Mouse (Mus musculus) kidney, embryonic 16.5 days (tissue): ENCODE data around the gene Zeb2. TPM values are rescaled to one million over a fixed set of nuclear protein-coding genes. Genes with fewer than 3 reads are reported as not detected.
A peak's percentile ranks its signal among the peaks of the same experiment; 100 is the strongest.

Source experiments
- ATAC-seq: fragments of 200-750 bp; cut with Nextera tagmentation; 2 replicates; pipeline ENCODE4 v1.8.0; 2017; ENCODE audit warnings: moderate TSS enrichment; ENCODE audit not compliant: low FRiP score, low TSS enrichment
- H3K27ac ChIP-seq: fragments of 300-500 bp; sonication (generic); 2 replicates; pipeline ENCODE4 v1.5.1; 2014; ENCODE audit warnings: low read length
- H3K27me3 ChIP-seq: fragments of 300-500 bp; sonication (generic); 2 replicates; pipeline ENCODE4 v1.6.1; 2014; ENCODE audit warnings: low read length, control low read depth, mixed read lengths; ENCODE audit not compliant: insufficient read depth
- H3K36me3 ChIP-seq: fragments of 300-500 bp; sonication (generic); 2 replicates; pipeline ENCODE4 v1.6.1; 2014; ENCODE audit warnings: low read length, control low read depth, mixed read lengths; ENCODE audit not compliant: insufficient read depth
- H3K4me1 ChIP-seq: fragments of 300-500 bp; sonication (generic); 2 replicates; pipeline ENCODE4 v1.6.1; 2014; ENCODE audit warnings: low read length, control low read depth, mixed read lengths; ENCODE audit not compliant: insufficient read depth
- H3K4me2 ChIP-seq: fragments of 300-500 bp; sonication (generic); replicated peaks from 2 replicates; pipeline ENCODE4 v1.6.1; 2014; ENCODE audit warnings: low read depth, low read length
- H3K4me3 ChIP-seq: fragments of 300-500 bp; sonication (generic); 2 replicates; pipeline ENCODE4 v1.5.1; 2014; ENCODE audit warnings: mild to moderate bottlenecking, low read length
- H3K9ac ChIP-seq: fragments of 300-500 bp; sonication (generic); replicated peaks from 2 replicates; pipeline ENCODE4 v1.6.1; 2014; ENCODE audit warnings: low read length
- H3K9me3 ChIP-seq: fragments of 300-500 bp; sonication (generic); 2 replicates; pipeline ENCODE4 v1.6.1; 2016; ENCODE audit warnings: low read length, control low read depth
- WGBS: fragments of 180-500 bp; shearing (Covaris S2); extraction: QIAGEN DNeasy Blood & Tissue Kit; methylation state at CpG from one replicate; pipeline ENCODE4 v1.1.7; 2014; 5-methylcytosine and 5-hydroxymethylcytosine counted together
- polyA plus RNA-seq: library from polyadenylated mRNA; unstranded; fragments of >200 nt; fragmentation: Nextera tagmentation; extraction: Ambion mirVana; gene quantifications from 2 replicates; pipeline ENCODE4 v1.2.1, GENCODE M21; 2015

Zeb2 gene
- polyA plus RNA-seq, 1 experiment from 2014 or later: 49.3 TPM

DNA sequence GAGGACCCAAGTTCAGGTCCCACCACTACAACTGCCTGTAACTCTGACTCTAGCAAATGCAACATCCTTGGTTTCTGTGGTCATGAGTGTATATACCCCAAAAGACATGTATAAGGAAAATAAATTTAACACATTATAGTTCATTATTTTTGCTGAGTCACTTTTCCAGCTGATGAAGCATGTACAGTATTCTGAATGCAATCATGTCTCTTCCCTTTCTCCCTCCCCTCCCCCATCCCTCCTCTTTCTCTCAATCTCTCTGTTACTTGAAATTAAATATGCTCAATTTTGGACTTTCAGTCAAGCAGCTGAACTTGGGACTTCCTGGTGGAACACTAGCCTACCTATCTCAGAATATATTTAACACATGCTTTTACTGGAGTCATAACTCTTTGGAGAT lies 77.7 kb downstream of the Zeb2 start:
- no peaks in the 10 kb centered on the region for H3K27me3 ChIP-seq

DNA sequence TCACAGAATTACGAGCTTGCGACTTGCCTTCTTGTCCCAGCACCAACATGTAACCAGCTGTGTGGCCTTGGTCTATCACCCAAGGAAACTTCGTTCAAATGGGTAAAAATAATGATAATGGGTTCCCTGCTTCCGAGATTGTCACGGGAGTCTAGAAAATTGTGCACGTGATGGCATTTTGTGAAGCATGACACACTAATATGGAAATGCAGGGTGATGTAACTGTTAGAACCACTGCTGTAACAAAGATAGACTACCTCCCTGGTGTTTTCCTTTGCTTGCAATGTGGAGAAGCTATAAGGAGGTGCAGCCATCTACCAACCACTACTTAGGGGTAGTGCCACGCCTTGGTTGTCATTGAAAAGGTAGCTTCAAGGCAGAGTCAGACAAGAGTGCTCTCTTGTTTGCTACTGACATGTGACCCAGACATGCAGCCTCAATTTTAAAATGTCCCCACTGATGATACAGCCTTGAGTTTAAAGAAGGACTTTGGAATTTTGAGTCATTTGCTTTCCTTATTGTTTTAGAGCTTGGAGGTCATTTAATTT lies 89.0 kb downstream of the Zeb2 start:
- Histone ChIP-seq H3K9me3 (no peaks in the 10 kb centered on the region), H3K4me2 (no peak overlapping the region), H3K36me3 (no peaks in the 10 kb centered on the region), H3K4me1 (peaks cover 21% of the 10 kb centered on the region), H3K9ac (no peak overlapping the region), H3K27ac (no peak overlapping the region), H3K27me3 (no peaks in the 10 kb centered on the region), H3K4me3 (no peak overlapping the region)
- WGBS: 90% methylated on average over 7 of the region's 7 CpGs
- no peak for ATAC-seq

More for the DNA sequence above, 77.7 kb downstream of the Zeb2 start:
- no peak overlapping the region for H3K27ac ChIP-seq
- peaks cover 28% of the 10 kb centered on the region for H3K4me1 ChIP-seq
- H3K9ac ChIP-seq: no peak overlapping the region
- no peaks in the 10 kb centered on the region for H3K9me3 ChIP-seq
- H3K36me3 ChIP-seq: no peaks in the 10 kb centered on the region
- no peak overlapping the region for H3K4me2 ChIP-seq
- no peak overlapping the region for H3K4me3 ChIP-seq
- no peak for ATAC-seq

DNA sequence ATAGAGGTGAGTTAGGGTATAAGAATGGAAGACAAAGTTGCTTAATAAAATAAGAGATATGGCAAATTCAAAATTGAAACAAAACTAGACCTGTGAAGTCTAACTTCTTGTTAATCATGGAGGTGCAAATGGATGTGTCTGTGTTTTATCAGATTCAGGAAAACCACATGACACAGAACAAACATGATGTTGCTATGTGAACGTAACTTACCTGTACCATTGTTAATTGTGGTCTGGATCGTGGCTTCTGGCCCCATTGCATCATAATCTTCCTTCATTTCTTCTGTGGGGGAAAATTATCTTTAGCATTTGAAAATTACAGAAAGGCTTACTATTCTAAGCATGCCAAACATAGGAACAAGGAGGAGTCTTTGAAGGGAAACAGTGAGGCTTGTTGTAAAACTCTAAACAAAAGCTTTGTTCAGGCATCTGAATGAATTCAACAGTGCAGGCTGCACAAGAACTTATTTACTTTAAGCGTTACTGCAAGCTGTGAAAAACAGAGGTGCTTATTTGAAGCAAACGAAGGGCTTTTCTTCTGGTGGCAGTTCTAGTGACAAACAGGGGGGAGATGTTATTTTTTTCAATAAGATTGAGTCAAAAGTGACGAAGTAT lies 99.9 kb downstream of the Zeb2 start:
- Histone ChIP-seq H3K27ac (no peak overlapping the region), H3K9me3 (no peaks in the 10 kb centered on the region), H3K9ac (no peak overlapping the region), H3K36me3 (peaks cover 11% of the 10 kb centered on the region), H3K27me3 (no peaks in the 10 kb centered on the region), H3K4me1 (peaks cover 3% of the 10 kb centered on the region; the same call in 1 of the 2 replicates), H3K4me3 (no peak overlapping the region), H3K4me2 (no peak overlapping the region)
- ATAC-seq: no peak
- 85% methylated on average over 5 of the region's 5 CpGs for WGBS

DNA sequence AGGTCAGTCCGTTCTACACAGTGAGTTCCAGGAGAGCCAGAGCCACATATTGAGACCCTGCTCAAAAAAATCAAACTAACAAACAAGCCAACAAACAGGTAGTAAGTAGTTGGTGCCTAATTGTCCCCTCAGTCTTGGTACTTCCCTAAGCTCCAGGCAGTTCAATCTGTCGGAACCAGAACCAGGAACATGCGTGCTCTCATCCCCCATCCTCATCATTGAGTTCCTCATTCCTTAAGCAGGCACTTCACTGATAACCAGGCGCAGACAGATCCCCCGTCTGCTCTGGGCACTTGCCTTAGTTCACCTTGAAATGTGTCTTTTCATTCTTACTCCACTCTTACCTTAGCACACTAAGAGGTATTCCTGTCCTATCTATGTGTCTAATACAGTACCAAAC lies 103.9 kb downstream of the Zeb2 start:
- Histone ChIP-seq H3K36me3 (peaks cover 13% of the 10 kb centered on the region), H3K9me3 (no peaks in the 10 kb centered on the region), H3K27me3 (no peaks in the 10 kb centered on the region), H3K4me2 (no peak overlapping the region), H3K9ac (no peak overlapping the region), H3K4me3 (no peak overlapping the region), H3K4me1 (no peaks in the 10 kb centered on the region), H3K27ac (no peak overlapping the region)
- no peak for ATAC-seq
- WGBS: 90% methylated on average over 5 of the region's 5 CpGs

DNA sequence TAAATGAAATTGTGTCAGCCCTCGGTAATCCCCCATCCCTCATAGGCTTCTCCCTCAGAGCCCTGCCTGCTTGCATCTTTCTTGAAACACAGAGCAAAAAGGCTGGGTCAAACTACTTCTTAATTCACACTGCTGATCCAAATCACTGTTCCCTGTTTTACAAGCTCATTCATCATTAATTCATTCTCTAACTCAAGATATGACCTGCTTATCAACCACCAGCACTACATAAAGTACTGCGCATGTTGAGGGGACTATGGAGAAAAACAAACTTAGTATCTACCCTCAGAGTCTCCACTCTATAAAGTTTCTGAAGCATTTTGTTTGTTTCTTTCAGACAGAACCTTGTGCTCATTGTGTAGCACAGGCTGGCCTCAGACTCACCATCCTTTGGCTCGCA lies 104.5 kb downstream of the Zeb2 start:
- WGBS: 83% methylated on average over 3 of the region's 3 CpGs
- H3K4me3 ChIP-seq: no peak overlapping the region
- no peak for ATAC-seq

DNA sequence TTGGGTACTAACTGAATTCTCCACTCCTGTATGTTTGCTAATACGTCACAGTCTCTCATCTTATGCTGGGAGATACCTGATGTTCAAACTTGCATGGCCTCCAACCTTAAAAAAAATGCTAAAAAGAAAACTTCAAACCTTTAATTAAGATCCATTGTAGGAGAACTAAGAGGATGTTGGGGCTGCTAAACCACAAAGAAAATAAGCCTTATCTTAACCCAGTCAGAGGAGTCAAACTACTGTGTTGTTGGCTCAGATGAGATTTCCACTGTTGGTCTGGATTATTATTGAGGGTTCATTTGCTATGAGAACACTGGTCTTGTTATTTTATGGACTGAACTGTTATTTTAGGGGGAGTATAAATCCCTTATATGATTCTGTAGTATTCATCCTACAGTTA lies 106.5 kb downstream of the Zeb2 start:
- no peak overlapping the region for H3K9ac ChIP-seq
- no peaks in the 10 kb centered on the region for H3K27me3 ChIP-seq
- H3K4me2 ChIP-seq: no peak overlapping the region
- H3K36me3 ChIP-seq: peaks cover 13% of the 10 kb centered on the region; the same call in 1 of the 2 replicates
- no peaks in the 10 kb centered on the region for H3K4me1 ChIP-seq
- H3K9me3 ChIP-seq: no peaks in the 10 kb centered on the region
- 91% methylated on average over 1 of the region's 1 CpGs for WGBS
- no peak for ATAC-seq
- H3K4me3 ChIP-seq: no peak overlapping the region
- H3K27ac ChIP-seq: no peak overlapping the region

More for the DNA sequence above, 104.5 kb downstream of the Zeb2 start:
- no peak overlapping the region for H3K9ac ChIP-seq
- H3K4me2 ChIP-seq: no peak overlapping the region
- peaks cover 13% of the 10 kb centered on the region for H3K36me3 ChIP-seq
- no peak overlapping the region for H3K27ac ChIP-seq
- no peaks in the 10 kb centered on the region for H3K4me1 ChIP-seq
- no peaks in the 10 kb centered on the region for H3K27me3 ChIP-seq
- no peaks in the 10 kb centered on the region for H3K9me3 ChIP-seq

DNA sequence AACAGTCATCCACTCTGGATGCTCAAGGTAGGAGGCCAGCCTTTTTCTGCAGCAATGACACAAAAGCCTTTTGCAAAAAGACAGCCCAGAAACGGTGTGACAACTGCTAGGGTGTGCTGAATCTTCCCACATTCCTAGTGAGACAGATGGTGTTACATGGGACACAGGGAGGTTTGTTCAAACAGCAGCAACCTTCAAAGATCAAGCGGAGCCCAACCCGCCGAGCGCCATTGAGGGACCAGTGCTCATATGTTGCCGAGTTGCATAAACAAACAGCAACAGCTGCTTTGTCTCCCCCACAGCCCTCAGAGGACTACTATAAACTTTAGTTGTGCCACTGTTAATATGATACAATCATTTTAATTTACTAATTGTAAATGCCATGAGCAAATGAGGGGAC lies 117.3 kb downstream of the Zeb2 start:
- H3K36me3 ChIP-seq: peaks cover 44% of the 10 kb centered on the region
- no peak overlapping the region for H3K4me3 ChIP-seq
- WGBS: 24% methylated on average over 6 of the region's 6 CpGs
- H3K4me1 ChIP-seq: peaks cover 10% of the 10 kb centered on the region
- H3K27me3 ChIP-seq: no peaks in the 10 kb centered on the region
- no peak overlapping the region for H3K27ac ChIP-seq
- no peaks in the 10 kb centered on the region for H3K9me3 ChIP-seq
- H3K4me2 ChIP-seq: no peak overlapping the region
- H3K9ac ChIP-seq: no peak overlapping the region
- peak; percentile 69 for ATAC-seq

DNA sequence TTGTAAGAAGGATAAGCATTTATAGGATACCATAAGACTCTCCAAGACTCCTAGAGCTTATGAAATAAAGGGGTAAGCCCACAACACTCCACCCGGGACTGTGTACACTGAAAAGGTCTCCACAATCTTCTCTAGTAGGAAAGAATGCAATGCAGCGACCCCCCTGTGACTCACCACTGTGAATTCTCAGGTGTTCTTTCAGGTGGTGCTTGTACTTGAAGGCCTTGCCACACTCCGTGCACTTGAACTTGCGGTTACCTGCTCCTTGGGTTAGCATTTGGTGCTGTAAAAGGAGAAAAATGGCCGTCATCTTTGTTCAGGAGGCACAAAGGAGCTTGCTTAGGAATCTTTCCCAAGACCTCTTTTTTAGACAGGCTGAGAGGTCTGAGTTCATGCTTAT lies 118.5 kb downstream of the Zeb2 start:
- Histone ChIP-seq H3K4me3 (no peak overlapping the region), H3K9me3 (no peaks in the 10 kb centered on the region), H3K4me2 (no peak overlapping the region), H3K9ac (no peak overlapping the region), H3K27me3 (no peaks in the 10 kb centered on the region), H3K27ac (no peak overlapping the region), H3K36me3 (peaks cover 48% of the 10 kb centered on the region), H3K4me1 (peaks cover 10% of the 10 kb centered on the region)
- 92% methylated on average over 5 of the region's 5 CpGs for WGBS
- ATAC-seq: no peak

DNA sequence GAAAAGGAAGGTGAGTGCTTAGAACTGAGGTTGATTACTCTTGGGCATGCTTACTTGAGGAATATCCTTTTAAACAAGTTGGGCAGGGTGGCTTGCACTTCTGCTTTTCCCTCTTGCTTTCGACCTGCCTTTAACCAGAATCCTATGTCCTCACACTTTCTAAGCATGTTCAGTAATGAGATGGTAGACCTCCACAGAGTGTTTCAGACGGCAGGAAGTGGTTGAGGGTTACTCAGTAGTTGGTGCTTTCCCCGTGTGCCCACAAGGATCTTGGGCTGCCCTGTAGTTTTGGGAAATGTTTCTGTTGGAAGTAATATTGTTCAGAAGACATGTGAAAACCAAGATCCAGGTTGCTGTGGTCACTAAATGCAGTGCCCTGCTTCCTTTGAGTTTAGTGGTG lies 135.5 kb downstream of the Zeb2 start:
- 81% methylated on average over 3 of the region's 3 CpGs for WGBS
- H3K4me2 ChIP-seq: no peak overlapping the region

DNA sequence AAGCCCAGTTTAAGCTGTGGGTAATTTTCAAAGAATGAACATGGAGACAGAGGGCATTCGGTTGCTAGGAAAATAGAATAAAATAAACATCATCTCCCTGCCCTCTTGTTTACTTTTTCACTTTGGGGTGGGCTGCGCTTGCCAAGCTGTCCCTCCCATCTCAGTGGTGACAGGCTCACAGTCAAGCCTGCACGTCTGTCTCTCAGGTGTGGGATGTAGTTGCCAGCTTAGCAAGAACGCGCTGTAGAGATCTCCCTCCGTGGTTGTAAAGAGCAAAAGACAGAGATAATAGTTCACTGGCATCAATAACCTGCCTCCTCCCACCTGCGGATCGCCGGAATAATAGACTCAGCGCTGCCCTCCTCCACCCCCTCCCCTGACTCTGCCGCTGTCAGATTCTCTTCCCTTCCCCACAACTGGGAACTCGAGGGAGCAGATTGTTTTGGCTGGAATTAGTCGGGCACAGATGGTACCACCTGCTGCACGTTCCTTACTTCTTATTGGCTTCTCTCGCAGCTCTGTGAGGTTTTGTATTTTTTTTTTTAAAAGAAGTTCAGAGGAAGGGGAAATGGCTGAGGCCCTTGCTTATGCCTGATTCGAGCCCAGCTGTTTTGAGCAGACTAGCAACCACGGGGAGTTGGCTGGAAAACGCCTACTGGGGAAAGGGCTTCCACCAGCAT lies 138.0 kb downstream of the Zeb2 start:
- H3K4me3 ChIP-seq: peak overlapping the region; percentile 39
- WGBS: 7% methylated on average over 18 of the region's 18 CpGs
- no peaks in the 10 kb centered on the region for H3K36me3 ChIP-seq
- H3K4me2 ChIP-seq: peak overlapping the region; percentile 61
- peaks cover 31% of the 10 kb centered on the region for H3K4me1 ChIP-seq
- no peaks in the 10 kb centered on the region for H3K27me3 ChIP-seq
- no peaks in the 10 kb centered on the region; the same call in 1 of the 2 replicates for H3K9me3 ChIP-seq
- peak overlapping the region; percentile 33 for H3K9ac ChIP-seq
- peak; percentile 35; the same call in 1 of the 2 replicates for ATAC-seq
- H3K27ac ChIP-seq: peak overlapping the region; percentile 20; the same call in 1 of the 2 replicates

More for the DNA sequence above, 135.5 kb downstream of the Zeb2 start:
- Histone ChIP-seq H3K4me1 (peaks cover 27% of the 10 kb centered on the region), H3K27ac (no peak overlapping the region), H3K9me3 (no peaks in the 10 kb centered on the region), H3K27me3 (no peaks in the 10 kb centered on the region), H3K36me3 (no peaks in the 10 kb centered on the region), H3K9ac (no peak overlapping the region), H3K4me3 (no peak overlapping the region)
- ATAC-seq: no peak
